Mouse (Mus musculus): ENCODE results near the gene Dnah1.

DNA sequence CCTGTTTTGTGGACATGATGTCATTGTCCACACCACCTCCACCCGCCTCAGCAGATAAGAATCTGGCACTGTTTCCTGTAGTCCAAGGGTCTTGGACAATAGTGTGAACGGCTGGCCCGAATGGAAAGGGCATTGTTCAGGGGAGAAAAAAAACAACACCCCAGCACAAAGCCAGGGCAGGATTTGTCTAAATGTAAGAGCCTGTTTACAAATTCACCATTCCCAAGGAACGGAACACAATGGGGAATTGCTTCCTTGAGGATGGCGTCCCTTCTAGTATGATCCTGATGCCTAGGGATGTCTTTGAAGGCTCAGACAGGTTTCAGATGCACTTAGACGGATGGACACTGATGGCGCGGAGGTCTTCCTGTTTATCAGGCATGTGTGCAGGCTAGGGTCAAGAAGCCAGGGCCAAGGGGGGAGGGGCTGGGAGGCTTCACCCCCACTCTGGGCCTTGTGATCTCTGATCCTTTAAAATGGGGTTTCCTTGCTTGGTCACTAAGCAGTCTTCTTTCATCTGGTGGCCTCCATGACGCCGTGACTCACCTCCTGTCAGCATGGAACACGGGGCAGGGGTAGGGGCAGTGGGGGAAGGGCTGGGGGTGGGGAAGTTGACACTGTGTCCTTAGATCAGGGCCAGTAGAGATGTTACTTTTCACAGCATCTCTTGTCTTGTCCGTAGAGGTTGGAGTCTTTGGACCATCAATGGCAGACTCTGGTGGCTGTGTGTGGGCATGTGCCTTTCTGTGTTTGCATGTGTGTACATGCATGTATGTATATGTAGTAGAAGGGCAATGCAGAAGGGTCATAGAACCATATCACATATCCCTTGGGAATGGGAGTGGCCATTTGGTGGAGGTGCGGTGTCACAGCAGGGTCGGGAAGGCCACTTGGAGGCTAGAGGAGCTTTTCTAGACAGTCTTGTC is 90.4 kb downstream of the Dnah1 start:
- TF ChIP-seq CTCF (IDR thresholded peaks at IDR 0.05; ENCODE audit: control insufficient read depth, insufficient read depth, low read length) (no peak), POLR2A (IDR thresholded peaks at IDR 0.05; ENCODE audit: borderline replicate concordance, control insufficient read depth, low read depth, low read length) (no peak)

Measured in bone marrow, adult 2 months (tissue).